Mouse (Mus musculus): ENCODE data around the gene Rundc3b. TPM values are rescaled to one million over a fixed set of nuclear protein-coding genes. Genes with fewer than 3 reads are reported as not detected.

Gene Rundc3b
- 0.16 TPM in 1 of 2 replicates, not detected in the other for polyA plus RNA-seq (2011; ENCODE audit: insufficient read length, low read depth, missing spikeins)

GRCm38 (mm10) chr5:8622596-8623231 is at the start of gene Rundc3b:
Rundc3b (minus strand) TSS chr5:8622952.
- no peaks in the 10 kb centered on the region for H3K4me1 ChIP-seq (ENCODE audit: control insufficient read depth, insufficient read depth, low read length)
- no peak within 1 kb of the TSS for H3K27ac ChIP-seq (ENCODE audit: insufficient read depth, low read length)
- H3K4me3 ChIP-seq (ENCODE audit: insufficient read depth, low read length): peak within 1 kb of the TSS; percentile 66
- no peak for TF ChIP-seq CTCF (IDR thresholded peaks at IDR 0.05; ENCODE audit: borderline replicate concordance, insufficient read depth, low read length)
- TF ChIP-seq POLR2A (IDR thresholded peaks at IDR 0.05; ENCODE audit: low read depth, low read length): no peak

GRCm38 (mm10) chr5:8669606-8670005 is 46.9 kb upstream of the Rundc3b start:
- no peaks in the 10 kb centered on the region for H3K4me1 ChIP-seq (ENCODE audit: control insufficient read depth, insufficient read depth, low read length)
- TF ChIP-seq POLR2A (IDR thresholded peaks at IDR 0.05; ENCODE audit: low read depth, low read length) (no peak), CTCF (IDR thresholded peaks at IDR 0.05; ENCODE audit: borderline replicate concordance, insufficient read depth, low read length) (no peak)
- H3K27ac ChIP-seq (ENCODE audit: insufficient read depth, low read length): no peak overlapping the region
- no peak overlapping the region for H3K4me3 ChIP-seq (ENCODE audit: insufficient read depth, low read length)

- Histone ChIP-seq H3K27ac (ENCODE audit: insufficient read depth, low read length) (no peak overlapping the region), H3K4me3 (ENCODE audit: insufficient read depth, low read length) (no peak overlapping the region), H3K4me1 (ENCODE audit: control insufficient read depth, insufficient read depth, low read length) (no peaks in the 10 kb centered on the region)
- TF ChIP-seq CTCF (IDR thresholded peaks at IDR 0.05; ENCODE audit: borderline replicate concordance, insufficient read depth, low read length) (no peak), POLR2A (IDR thresholded peaks at IDR 0.05; ENCODE audit: low read depth, low read length) (no peak)
These were observed 45.2 kb upstream of the Rundc3b start for GRCm38 (mm10) chr5:8667758-8668474.

GRCm38 (mm10) chr5:8664678-8665077 is 41.9 kb upstream of the Rundc3b start:
- no peak overlapping the region for H3K4me3 ChIP-seq (ENCODE audit: insufficient read depth, low read length)
- no peak overlapping the region for H3K27ac ChIP-seq (ENCODE audit: insufficient read depth, low read length)
- H3K4me1 ChIP-seq (ENCODE audit: control insufficient read depth, insufficient read depth, low read length): no peaks in the 10 kb centered on the region
- TF ChIP-seq POLR2A (IDR thresholded peaks at IDR 0.05; ENCODE audit: low read depth, low read length) (no peak), CTCF (IDR thresholded peaks at IDR 0.05; ENCODE audit: borderline replicate concordance, insufficient read depth, low read length) (no peak)

- TF ChIP-seq CTCF (IDR thresholded peaks at IDR 0.05; ENCODE audit: borderline replicate concordance, insufficient read depth, low read length) (no peak), POLR2A (IDR thresholded peaks at IDR 0.05; ENCODE audit: low read depth, low read length) (no peak)
- peak overlapping the region; percentile 38 for H3K4me3 ChIP-seq (ENCODE audit: insufficient read depth, low read length)
These were observed 38.0 kb upstream of the Rundc3b start for GRCm38 (mm10) chr5:8660738-8661151.

GRCm38 (mm10) chr5:8659911-8660737 is 37.4 kb upstream of the Rundc3b start, which contains the start of gene Abcb1a:
Abcb1a (plus strand) TSS chr5:8660077.
- TF ChIP-seq POLR2A (IDR thresholded peaks at IDR 0.05; ENCODE audit: low read depth, low read length) (no peak), CTCF (IDR thresholded peaks at IDR 0.05; ENCODE audit: borderline replicate concordance, insufficient read depth, low read length) (no peak)

More at GRCm38 (mm10) chr5:8660738-8661151, 38.0 kb upstream of the Rundc3b start:
- H3K27ac ChIP-seq (ENCODE audit: insufficient read depth, low read length): no peak overlapping the region
- no peaks in the 10 kb centered on the region for H3K4me1 ChIP-seq (ENCODE audit: control insufficient read depth, insufficient read depth, low read length)

GRCm38 (mm10) chr5:8652085-8652484 is 29.3 kb upstream of the Rundc3b start:
- no peaks in the 10 kb centered on the region for H3K4me1 ChIP-seq (ENCODE audit: control insufficient read depth, insufficient read depth, low read length)
- TF ChIP-seq CTCF (IDR thresholded peaks at IDR 0.05; ENCODE audit: borderline replicate concordance, insufficient read depth, low read length) (no peak), POLR2A (IDR thresholded peaks at IDR 0.05; ENCODE audit: low read depth, low read length) (no peak)
- H3K4me3 ChIP-seq (ENCODE audit: insufficient read depth, low read length): no peak overlapping the region
- H3K27ac ChIP-seq (ENCODE audit: insufficient read depth, low read length): no peak overlapping the region

More at GRCm38 (mm10) chr5:8659911-8660737, 37.4 kb upstream of the Rundc3b start, which contains the start of gene Abcb1a:
- Histone ChIP-seq H3K4me1 (ENCODE audit: control insufficient read depth, insufficient read depth, low read length) (no peaks in the 10 kb centered on the region), H3K4me3 (ENCODE audit: insufficient read depth, low read length) (peak within 1 kb of the TSS; percentile 38), H3K27ac (ENCODE audit: insufficient read depth, low read length) (no peak within 1 kb of the TSS)

GRCm38 (mm10) chr5:8648774-8649173 is 26.0 kb upstream of the Rundc3b start:
- TF ChIP-seq CTCF (IDR thresholded peaks at IDR 0.05; ENCODE audit: borderline replicate concordance, insufficient read depth, low read length) (no peak), POLR2A (IDR thresholded peaks at IDR 0.05; ENCODE audit: low read depth, low read length) (no peak)
- H3K4me3 ChIP-seq (ENCODE audit: insufficient read depth, low read length): no peak overlapping the region
- H3K4me1 ChIP-seq (ENCODE audit: control insufficient read depth, insufficient read depth, low read length): no peaks in the 10 kb centered on the region
- H3K27ac ChIP-seq (ENCODE audit: insufficient read depth, low read length): no peak overlapping the region

- no peaks in the 10 kb centered on the region for H3K4me1 ChIP-seq (ENCODE audit: control insufficient read depth, insufficient read depth, low read length)
- no peak overlapping the region for H3K27ac ChIP-seq (ENCODE audit: insufficient read depth, low read length)
- TF ChIP-seq CTCF (IDR thresholded peaks at IDR 0.05; ENCODE audit: borderline replicate concordance, insufficient read depth, low read length) (no peak), POLR2A (IDR thresholded peaks at IDR 0.05; ENCODE audit: low read depth, low read length) (no peak)
- no peak overlapping the region for H3K4me3 ChIP-seq (ENCODE audit: insufficient read depth, low read length)
These were observed 25.5 kb upstream of the Rundc3b start for GRCm38 (mm10) chr5:8648300-8648699.

Data from embryonic fibroblast, embryonic 13.5 days (primary cell).